Mouse (Mus musculus) limb, embryonic 12.5 days (tissue): ENCODE data around the gene Hpca. TPM values are rescaled to one million over a fixed set of nuclear protein-coding genes. Genes with fewer than 3 reads are reported as not detected.

Experiments used
- ATAC-seq: fragments of 200-750 bp; cut with Nextera tagmentation; 2 replicates; pipeline ENCODE4 v1.8.0; 2017; ENCODE audit warnings: low read depth, moderate TSS enrichment; ENCODE audit not compliant: insufficient number of reproducible peaks, insufficient read depth, low FRiP score, low TSS enrichment
- H3K27ac ChIP-seq: fragments of 300-500 bp; sonication (generic); 2 replicates; pipeline ENCODE4 v1.5.1; 2016; ENCODE audit warnings: mild to moderate bottlenecking, moderate library complexity
- H3K27me3 ChIP-seq: fragments of 300-500 bp; sonication (generic); 2 replicates; pipeline ENCODE4 v1.6.1; 2016; ENCODE audit warnings: mild to moderate bottlenecking, moderate library complexity
- H3K36me3 ChIP-seq: fragments of 300-500 bp; sonication (generic); 2 replicates; pipeline ENCODE4 v1.6.1; 2016; ENCODE audit warnings: mild to moderate bottlenecking, moderate library complexity
- H3K4me1 ChIP-seq: fragments of 300-500 bp; sonication (generic); replicated peaks from 2 replicates; pipeline ENCODE4 v1.6.1; 2016
- H3K4me2 ChIP-seq: fragments of 300-500 bp; sonication (generic); 2 replicates; pipeline ENCODE4 v1.6.1; 2016; ENCODE audit warnings: mild to moderate bottlenecking, moderate library complexity
- H3K4me3 ChIP-seq: fragments of 300-500 bp; sonication (generic); replicated peaks from 2 replicates; pipeline ENCODE4 v1.5.1; 2016; ENCODE audit warnings: mild to moderate bottlenecking
- H3K9ac ChIP-seq: fragments of 300-500 bp; sonication (generic); replicated peaks from 2 replicates; pipeline ENCODE4 v1.6.1; 2016; ENCODE audit warnings: mild to moderate bottlenecking, moderate library complexity
- H3K9me3 ChIP-seq: fragments of 300-500 bp; sonication (generic); 2 replicates; pipeline ENCODE4 v1.6.1; 2016; ENCODE audit warnings: mild to moderate bottlenecking, moderate library complexity
- WGBS: fragments of 180-500 bp; shearing (Covaris S2); methylation state at CpG from one replicate; pipeline ENCODE4 v1.1.7; 2016; 5-methylcytosine and 5-hydroxymethylcytosine counted together
- polyA plus RNA-seq: library from polyadenylated mRNA; unstranded; fragments of >200 nt; fragmentation: Nextera tagmentation; extraction: Ambion mirVana; gene quantifications from 2 replicates; pipeline ENCODE4 v1.2.1, GENCODE M21; 2016

The Hpca gene
- polyA plus RNA-seq, 1 experiment from 2014 or later = 0.55 TPM

- WGBS = 87% methylated on average over 7 of the region's 7 CpGs
- peaks cover 87% of the 10 kb centered on the region for H3K36me3 ChIP-seq
- no peak for ATAC-seq
Measured at GRCm38 (mm10) chr4:129081041-129081440, 40.8 kb downstream of the Hpca start.

GRCm38 (mm10) chr4:129079126-129079525, 42.7 kb downstream of the Hpca start:
- 94% methylated on average over 9 of the region's 9 CpGs for WGBS
- H3K27ac ChIP-seq = no peak overlapping the region
- H3K36me3 ChIP-seq = peaks cover 94% of the 10 kb centered on the region
- H3K9ac ChIP-seq = no peak overlapping the region
- H3K9me3 ChIP-seq = no peaks in the 10 kb centered on the region
- no peak for ATAC-seq
- no peak overlapping the region for H3K4me3 ChIP-seq
- no peak overlapping the region for H3K4me2 ChIP-seq
- H3K27me3 ChIP-seq = no peaks in the 10 kb centered on the region
- no peaks in the 10 kb centered on the region for H3K4me1 ChIP-seq

More at GRCm38 (mm10) chr4:129081041-129081440, 40.8 kb downstream of the Hpca start:
- Histone ChIP-seq H3K4me2 (no peak overlapping the region), H3K9ac (no peak overlapping the region), H3K9me3 (no peaks in the 10 kb centered on the region), H3K27me3 (no peaks in the 10 kb centered on the region), H3K4me3 (no peak overlapping the region), H3K4me1 (no peaks in the 10 kb centered on the region), H3K27ac (no peak overlapping the region)

GRCm38 (mm10) chr4:129068848-129069247, 53.0 kb downstream of the Hpca start:
- Histone ChIP-seq H3K36me3 (0 out of 2 replicates have a peak, but pooled peaks cover 5% of the 10 kb centered on the region), H3K4me2 (no peak overlapping the region), H3K4me3 (no peak overlapping the region), H3K4me1 (peaks cover 6% of the 10 kb centered on the region; the same call in 1 of the 2 replicates), H3K9ac (no peak overlapping the region), H3K27me3 (no peaks in the 10 kb centered on the region), H3K9me3 (no peaks in the 10 kb centered on the region), H3K27ac (no peak overlapping the region)
- 93% methylated on average over 4 of the region's 4 CpGs for WGBS
- no peak for ATAC-seq

GRCm38 (mm10) chr4:129067638-129068415, 54.0 kb downstream of the Hpca start:
- WGBS = 84% methylated on average over 5 of the region's 5 CpGs
- no peak overlapping the region for H3K4me2 ChIP-seq
- no peak for ATAC-seq
- no peaks in the 10 kb centered on the region for H3K36me3 ChIP-seq
- no peaks in the 10 kb centered on the region for H3K9me3 ChIP-seq
- H3K9ac ChIP-seq = 0 out of 2 replicates have a peak overlapping the region, but pooled peaks have one; percentile 23
- no peak overlapping the region for H3K27ac ChIP-seq
- H3K4me1 ChIP-seq = peaks cover 6% of the 10 kb centered on the region; the same call in 1 of the 2 replicates
- no peak overlapping the region for H3K4me3 ChIP-seq
- no peaks in the 10 kb centered on the region for H3K27me3 ChIP-seq

GRCm38 (mm10) chr4:129065688-129066236, 56.1 kb downstream of the Hpca start:
- Histone ChIP-seq H3K36me3 (no peaks in the 10 kb centered on the region), H3K27ac (no peak overlapping the region), H3K9ac (no peak overlapping the region), H3K27me3 (no peaks in the 10 kb centered on the region), H3K4me1 (no peaks in the 10 kb centered on the region), H3K4me2 (no peak overlapping the region), H3K9me3 (no peaks in the 10 kb centered on the region), H3K4me3 (no peak overlapping the region)
- ATAC-seq = no peak

GRCm38 (mm10) chr4:129062281-129063075, 59.4 kb downstream of the Hpca start:
- Histone ChIP-seq H3K27me3 (no peaks in the 10 kb centered on the region), H3K4me3 (no peak overlapping the region), H3K9me3 (no peaks in the 10 kb centered on the region), H3K4me2 (no peak overlapping the region), H3K4me1 (peaks cover 9% of the 10 kb centered on the region), H3K9ac (no peak overlapping the region), H3K36me3 (no peaks in the 10 kb centered on the region), H3K27ac (no peak overlapping the region)
- 83% methylated on average over 3 of the region's 3 CpGs for WGBS
- no peak for ATAC-seq

Other genes starting within 250 kb of the Hpca start
- 11.4 and 13.0 TPM in 2 replicates for gene Trim62, start 238.5 kb downstream of the Hpca start, polyA plus RNA-seq
- gene Azin2, start 159.6 kb downstream of the Hpca start, polyA plus RNA-seq = 22.4 and 26.0 TPM in 2 replicates
- 205 and 213 TPM in 2 replicates for gene Ak2, start 130.1 kb downstream of the Hpca start, polyA plus RNA-seq
- 10.8 and 11.9 TPM in 2 replicates for gene Rnf19b, start 63.8 kb downstream of the Hpca start, polyA plus RNA-seq
- gene Tmem54, start 16.5 kb downstream of the Hpca start, polyA plus RNA-seq = 4.2 and 4.3 TPM in 2 replicates
- 11.3 and 11.6 TPM in 2 replicates for gene Fndc5, start 15.0 kb upstream of the Hpca start, polyA plus RNA-seq
- gene S100pbp, start 67.7 kb upstream of the Hpca start, polyA plus RNA-seq = 31.2 and 32.7 TPM in 2 replicates
- 78.7 and 80.2 TPM in 2 replicates for gene Yars, start 67.7 kb upstream of the Hpca start, polyA plus RNA-seq
- gene C77080, start 139.4 kb upstream of the Hpca start, polyA plus RNA-seq = 4.6 and 5.1 TPM in 2 replicates
- 1.2 and 1.9 TPM in 2 replicates for gene Sync, start 165.6 kb upstream of the Hpca start, polyA plus RNA-seq
- 577 and 606 TPM in 2 replicates for gene Rbbp4, start 213.3 kb upstream of the Hpca start, polyA plus RNA-seq
- 45.0 and 48.8 TPM in 2 replicates for gene Zbtb8os, start 213.7 kb upstream of the Hpca start, polyA plus RNA-seq